Mouse (Mus musculus) CD4-positive helper T cell, adult 2 months (primary cell): ENCODE data around the gene Cdyl2.

Experiments used
- DNase-seq: peaks from one replicate; pipeline ENCODE4 v3.0.0-alpha.2; 2012; ENCODE audit warnings: low read depth, missing footprints, low spot score

Gene Cdyl2

GRCm38 (mm10) chr8:116540136-116540535 is 192.7 kb downstream of the Cdyl2 start:
- no peak for DNase-seq

GRCm38 (mm10) chr8:116538763-116539162 is 194.0 kb downstream of the Cdyl2 start:
- DNase-seq: no peak

GRCm38 (mm10) chr8:116536786-116537185 is 196.0 kb downstream of the Cdyl2 start:
- no peak for DNase-seq

- DNase-seq: no peak
Observed at GRCm38 (mm10) chr8:116533081-116533480, 199.7 kb downstream of the Cdyl2 start.

- no peak for DNase-seq
Observed at GRCm38 (mm10) chr8:116528736-116529135, 204.1 kb downstream of the Cdyl2 start.

GRCm38 (mm10) chr8:116524915-116525314 is 207.9 kb downstream of the Cdyl2 start:
- no peak for DNase-seq
